Comparison of ENCODE assay signal across 19 mouse cellular contexts in genomic region chr17:47226391-47226790, GRCm38 (mm10).
DNase-seq lines count a peak whose midpoint lies in the region; ATAC-seq and TF ChIP-seq lines count a peak whose summit lies in the region.
"Had no signal": no experiment of that assay in that cellular context is flagged by ENCODE, and none has a peak within 500 bp of the region (broad histone marks: within the 10 kb centered on the region; RNA-seq: fewer than 3 reads in every experiment).

No protein-coding gene starts in this region.

- in situ Hi-C loops in ES-E14 (cut with MboI; ENCODE audit: low sequenced_read_pairs in 2 of 2, unreplicated experiment in 2 of 2) = no loop called here

- intact Hi-C loops in left cerebral cortex, adult 2 months (cut with DNase I) = loop anchor here (5.0 kb wide), 1 partner anchor 84 kb away; no protein-coding TSS in a partner anchor
- intact Hi-C loops in left cerebral cortex, postnatal 36 days (cut with DNase I) = no loop called here

- no peak for TF ChIP-seq POLR2A in myocyte (IDR thresholded peaks at IDR 0.05; ENCODE audit: insufficient read length, low read depth)

- no peak for DNase-seq in left cerebral cortex, adult 2 months (ENCODE audit: extremely low spot score in 1 of 2, low spot score in 2 of 2)
- DNase-seq in left cerebral cortex, postnatal 36 days (ENCODE audit: low spot score in 2 of 2) = no peak
- DNase-seq in ES-E14 (ENCODE audit: low read depth, low spot score) = no peak
- no peak for DNase-seq in hindbrain, postnatal 0 days (ENCODE audit: low spot score)
- DNase-seq: B cell, adult 2 months; cerebellum, adult 2 months; cerebellum, postnatal 36 days; forebrain, postnatal 0 days had no signal

- TF ChIP-seq CTCF in left cerebral cortex, adult 2 months (IDR thresholded peaks at IDR 0.05) = no peak
- TF ChIP-seq CTCF in hindbrain, postnatal 0 days (IDR thresholded peaks at IDR 0.05; ENCODE audit: low read depth) = no peak

- no peaks in the 10 kb centered on the region for H3K79me2 ChIP-seq in myocyte (ENCODE audit: control insufficient read depth, insufficient read depth)

- no peaks in the 10 kb centered on the region for H3K27me3 ChIP-seq in myocyte (ENCODE audit: control insufficient read depth, insufficient read depth, insufficient read length)
- H3K27me3 ChIP-seq in hindbrain, postnatal 0 days (ENCODE audit: insufficient read depth, low read length) = no peaks in the 10 kb centered on the region
- no peaks in the 10 kb centered on the region for H3K27me3 ChIP-seq in hindbrain, embryonic 12.5 days
- H3K27me3 ChIP-seq: heart, embryonic 12.5 days; hindbrain, embryonic 13.5 days; intestine, embryonic 15.5 days; midbrain, embryonic 12.5 days; neural tube, embryonic 12.5 days; Patski had no signal

- H3ac ChIP-seq in myocyte (ENCODE audit: control insufficient read depth, insufficient read length) = no peak overlapping the region

- 70% methylated on average over 11 of the region's 11 CpGs for WGBS in hindbrain, postnatal 0 days
- 82% methylated on average over 11 of the region's 11 CpGs for WGBS in hindbrain, embryonic 12.5 days

- H3K9ac ChIP-seq in ES-E14 (ENCODE audit: insufficient read depth, low read depth, low read length, poor library complexity, severe bottlenecking) = peak overlapping the region; percentile 20; the same call in 1 of the 2 replicates
- H3K9ac ChIP-seq in hindbrain, postnatal 0 days (replicated peaks; ENCODE audit: low read length) = no peak overlapping the region
- H3K9ac ChIP-seq in hindbrain, embryonic 12.5 days = no peak overlapping the region
- H3K9ac ChIP-seq: forebrain, postnatal 0 days; heart, embryonic 12.5 days; hindbrain, embryonic 13.5 days; intestine, embryonic 15.5 days; midbrain, embryonic 12.5 days; neural tube, embryonic 12.5 days had no signal

- H3K9me3 ChIP-seq in ES-E14 (ENCODE audit: control insufficient read depth, insufficient read depth, low read depth, low read length) = no peaks in the 10 kb centered on the region
- H3K9me3 ChIP-seq in hindbrain, postnatal 0 days (ENCODE audit: low read length) = no peaks in the 10 kb centered on the region
- H3K9me3 ChIP-seq in hindbrain, embryonic 12.5 days (replicated peaks) = no peaks in the 10 kb centered on the region; the same call in 1 of the 2 replicates
- H3K9me3 ChIP-seq: intestine, embryonic 15.5 days; midbrain, embryonic 12.5 days; neural tube, embryonic 12.5 days had no signal

- H3K4me1 ChIP-seq in ES-E14 (ENCODE audit: control insufficient read depth in 2 of 2, insufficient read depth in 2 of 2, low read length in 2 of 2, poor library complexity in 1 of 2) = peaks cover 3 to 14% of the 10 kb centered on the region in 2 experiments; a peak in 2 of 4 replicates
- peaks cover 2% of the 10 kb centered on the region; the same call in 1 of the 2 replicates for H3K4me1 ChIP-seq in brown adipose tissue, adult 24 weeks (ENCODE audit: control insufficient read depth, insufficient read depth, insufficient read length, low read length)
- H3K4me1 ChIP-seq in hindbrain, postnatal 0 days (ENCODE audit: insufficient read depth, low read length) = no peaks in the 10 kb centered on the region
- no peaks in the 10 kb centered on the region for H3K4me1 ChIP-seq in hindbrain, embryonic 12.5 days
- H3K4me1 ChIP-seq: neural tube, embryonic 12.5 days had no signal

- H3K36me3 ChIP-seq in ES-E14 (ENCODE audit: control insufficient read depth, insufficient read depth, low read length, poor library complexity, severe bottlenecking) (peaks cover 16% of the 10 kb centered on the region; the same call in 1 of the 2 replicates), myocyte (ENCODE audit: control insufficient read depth, insufficient read depth) (peaks cover 3% of the 10 kb centered on the region)
- H3K36me3 ChIP-seq in hindbrain, postnatal 0 days (ENCODE audit: insufficient read depth, low read length) = peaks cover 4% of the 10 kb centered on the region; the same call in 1 of the 2 replicates
- H3K36me3 ChIP-seq in hindbrain, embryonic 12.5 days = peaks cover 14% of the 10 kb centered on the region

- H3K4me3 ChIP-seq in left cerebral cortex, adult 2 months = no peak overlapping the region
- H3K4me3 ChIP-seq in ES-E14 (ENCODE audit: insufficient read depth in 1 of 2, low read depth in 1 of 2, low read length in 2 of 2, poor library complexity in 1 of 2, severe bottlenecking in 1 of 2) (no peak overlapping the region), myocyte (no peak overlapping the region)
- H3K4me3 ChIP-seq in brown adipose tissue, adult 24 weeks (ENCODE audit: insufficient read depth, low read depth, low read length) = no peak overlapping the region
- no peak overlapping the region for H3K4me3 ChIP-seq in hindbrain, postnatal 0 days (ENCODE audit: low read length)
- no peak overlapping the region for H3K4me3 ChIP-seq in hindbrain, embryonic 12.5 days
- H3K4me3 ChIP-seq: heart, embryonic 12.5 days; hindbrain, embryonic 13.5 days; intestine, embryonic 15.5 days; midbrain, embryonic 12.5 days; neural tube, embryonic 12.5 days had no signal

- ATAC-seq in hindbrain, postnatal 0 days = no peak
- no peak for ATAC-seq in hindbrain, embryonic 12.5 days (ENCODE audit: low FRiP score)
- no peak for ATAC-seq in granulocyte monocyte progenitor cell, adult 5-6 weeks (replicated peaks; ENCODE audit: poor library complexity, severe bottlenecking)
- ATAC-seq: forebrain, postnatal 0 days; Patski had no signal

- peak overlapping the region; percentile 82 for H3K27ac ChIP-seq in left cerebral cortex, adult 2 months
- H3K27ac ChIP-seq in ES-E14 (ENCODE audit: insufficient read depth, low read depth, low read length, poor library complexity, severe bottlenecking) = no peak overlapping the region
- peak overlapping the region; percentile 72; the same call in 1 of the 2 replicates for H3K27ac ChIP-seq in brown adipose tissue, adult 24 weeks (replicated peaks; ENCODE audit: low read depth, low read length)
- H3K27ac ChIP-seq in hindbrain, postnatal 0 days = no peak overlapping the region
- H3K27ac ChIP-seq in hindbrain, embryonic 12.5 days = no peak overlapping the region
- H3K27ac ChIP-seq: hindbrain, embryonic 13.5 days; midbrain, embryonic 12.5 days; neural tube, embryonic 12.5 days had no signal

- H3K4me2 ChIP-seq in myocyte (ENCODE audit: low read depth) = peak overlapping the region; percentile 60
- no peak overlapping the region for H3K4me2 ChIP-seq in hindbrain, postnatal 0 days (ENCODE audit: low read depth, low read length)
- H3K4me2 ChIP-seq in hindbrain, embryonic 12.5 days (replicated peaks) = no peak overlapping the region
- H3K4me2 ChIP-seq: heart, embryonic 12.5 days; hindbrain, embryonic 13.5 days; intestine, embryonic 15.5 days; liver, embryonic 11.5 days; midbrain, embryonic 12.5 days; neural tube, embryonic 12.5 days had no signal

TF ChIP-seq in ES-E14, 5 proteins besides CTCF, POLR2A, EP300 and RAD21:
- TF ChIP-seq ZNF384 (IDR thresholded peaks at IDR 0.05; ENCODE audit: low read depth, low read length) = no peak

TF ChIP-seq in myocyte, 11 proteins besides CTCF, POLR2A, EP300 and RAD21:
- TF ChIP-seq MYOD1 (IDR thresholded peaks at IDR 0.05; ENCODE audit: control insufficient read depth in 1 of 3, insufficient read length in 2 of 3, low read depth in 2 of 3) (no peak), SRF (IDR thresholded peaks at IDR 0.05; ENCODE audit: control insufficient read depth, insufficient read length, low read depth) (no peak), E2F4 (IDR thresholded peaks at IDR 0.05; ENCODE audit: insufficient read depth) (no peak), TCF3 (IDR thresholded peaks at IDR 0.05; ENCODE audit: insufficient read length, low read depth) (no peak), TCF12 (IDR thresholded peaks at IDR 0.05; ENCODE audit: insufficient read depth, poor library complexity, severe bottlenecking) (no peak), CEBPB (IDR thresholded peaks at IDR 0.05; ENCODE audit: insufficient read depth, poor library complexity, severe bottlenecking) (no peak), MYOG (IDR thresholded peaks at IDR 0.05; ENCODE audit: control insufficient read depth in 1 of 3, insufficient read depth in 1 of 3, insufficient read length in 2 of 3, low read depth in 2 of 3) (no peak), REST (IDR thresholded peaks at IDR 0.05; ENCODE audit: insufficient read depth, insufficient read length) (no peak)
TF ChIP-seq in myocyte: peak in this region for 0.

Comparison
In these comparisons a context has a peak if more than half of its experiments do, and no peak if none do; other contexts are left out.
1. H3K27ac ChIP-seq: peak in left cerebral cortex, adult 2 months (single experiment) and brown adipose tissue, adult 24 weeks (single experiment); none in ES-E14 (single experiment), hindbrain, postnatal 0 days (single experiment) and hindbrain, embryonic 12.5 days (single experiment).